ENCODE assay signal across 25 mouse cellular contexts in the genomic region with DNA sequence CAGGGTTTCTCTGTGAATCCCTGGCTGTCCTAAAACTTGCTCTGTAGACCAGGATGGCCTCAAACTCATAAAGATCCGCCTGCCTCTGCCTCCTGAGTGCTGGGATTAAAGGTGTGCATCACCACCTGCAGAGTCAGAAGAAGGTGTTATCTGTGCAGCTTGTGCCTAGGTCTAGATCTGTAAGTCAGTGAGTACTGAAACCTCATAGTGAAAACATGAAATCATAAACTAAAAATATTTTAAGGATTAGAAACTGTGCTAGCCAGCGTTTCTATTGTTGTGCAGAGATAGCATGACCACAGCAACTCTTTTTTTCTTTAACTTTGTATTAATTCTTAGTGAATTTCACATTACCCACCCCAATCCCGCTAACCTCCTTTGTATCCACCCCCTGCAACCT.
"Had no signal": no experiment of that assay in that cellular context is flagged by ENCODE, and none has a peak within 500 bp of the region (broad histone marks: within the 10 kb centered on the region; RNA-seq: fewer than 3 reads in every experiment).

No protein-coding gene starts in this region.

- H3K27ac ChIP-seq: heart, embryonic 13.5 days; heart, embryonic 15.5 days; hindbrain, embryonic 14.5 days; intestine, embryonic 15.5 days; layer of hippocampus, adult 2 months; left cerebral cortex, adult 2 months; limb, embryonic 10.5 days; limb, embryonic 12.5 days; liver, embryonic 13.5 days; liver, embryonic 15.5 days had no signal

- H3K36me3 ChIP-seq: heart, embryonic 13.5 days; heart, embryonic 15.5 days; intestine, embryonic 15.5 days; limb, embryonic 10.5 days; limb, embryonic 12.5 days; liver, embryonic 13.5 days; liver, embryonic 15.5 days had no signal

- H3K9me3 ChIP-seq: heart, embryonic 13.5 days; heart, embryonic 15.5 days; intestine, embryonic 15.5 days; limb, embryonic 10.5 days; limb, embryonic 12.5 days; liver, embryonic 13.5 days; liver, embryonic 15.5 days had no signal

- H3K4me3 ChIP-seq: heart, embryonic 13.5 days; heart, embryonic 15.5 days; intestine, embryonic 15.5 days; layer of hippocampus, adult 2 months; left cerebral cortex, adult 2 months; limb, embryonic 10.5 days; limb, embryonic 12.5 days; liver, embryonic 13.5 days; liver, embryonic 15.5 days had no signal

- H3K4me1 ChIP-seq: heart, embryonic 15.5 days; intestine, embryonic 15.5 days; limb, embryonic 10.5 days; limb, embryonic 12.5 days; liver, embryonic 13.5 days; liver, embryonic 15.5 days had no signal

- DNase-seq: gastrocnemius, postnatal 14 days; gastrocnemius, postnatal 36 days; heart, adult 18-20 months; heart, postnatal 36 days; kidney, adult 18-20 months; kidney, adult 8-10 months; kidney, postnatal 10 days; kidney, postnatal 25 days; kidney, postnatal 4 days; liver; liver, embryonic 13.5 days had no signal

- H3K27me3 ChIP-seq: heart, embryonic 13.5 days; heart, embryonic 15.5 days; intestine, embryonic 15.5 days; limb, embryonic 12.5 days; liver, embryonic 13.5 days; liver, embryonic 15.5 days had no signal

- H3K9ac ChIP-seq: heart, embryonic 13.5 days; heart, embryonic 15.5 days; hindbrain, embryonic 14.5 days; intestine, embryonic 15.5 days; limb, embryonic 12.5 days; liver, embryonic 13.5 days; liver, embryonic 15.5 days had no signal

- H3K4me2 ChIP-seq: heart, embryonic 11.5 days; heart, embryonic 13.5 days; heart, embryonic 15.5 days; hindbrain, embryonic 14.5 days; intestine, embryonic 15.5 days; limb, embryonic 12.5 days; liver, embryonic 11.5 days; liver, embryonic 13.5 days; liver, embryonic 15.5 days had no signal

- ATAC-seq: hindbrain, embryonic 16.5 days; inflammation-experienced regulatory T-cells, adult 6 months; intestine, embryonic 15.5 days; intestine, postnatal 0 days had no signal
